Mouse (Mus musculus): ENCODE data around the gene Kif6.

Kif6 gene

GRCm38 (mm10) chr17:49839243-49839642, 224.3 kb downstream of the Kif6 start:
- no peak for DNase-seq (ENCODE audit: low read depth, low spot score)

- DNase-seq (ENCODE audit: low read depth, low spot score): no peak
These were observed 236.3 kb downstream of the Kif6 start for GRCm38 (mm10) chr17:49851210-49851609.

- DNase-seq (ENCODE audit: low read depth, low spot score): no peak
These were observed 237.2 kb downstream of the Kif6 start for GRCm38 (mm10) chr17:49852183-49852582.

GRCm38 (mm10) chr17:49855785-49856184, 240.8 kb downstream of the Kif6 start:
- DNase-seq (ENCODE audit: low read depth, low spot score): no peak

- DNase-seq (ENCODE audit: low read depth, low spot score): no peak
These were observed 245.3 kb downstream of the Kif6 start for GRCm38 (mm10) chr17:49860057-49860816.

- no peak for DNase-seq (ENCODE audit: low read depth, low spot score)
These were observed 248.7 kb downstream of the Kif6 start for GRCm38 (mm10) chr17:49863597-49863996.

- no peak for DNase-seq (ENCODE audit: low read depth, low spot score)
These were observed 250.7 kb downstream of the Kif6 start for GRCm38 (mm10) chr17:49865604-49866003.

GRCm38 (mm10) chr17:49866653-49867215, 251.8 kb downstream of the Kif6 start:
- DNase-seq (ENCODE audit: low read depth, low spot score): no peak

GRCm38 (mm10) chr17:49867321-49868137, 252.6 kb downstream of the Kif6 start:
- no peak for DNase-seq (ENCODE audit: low read depth, low spot score)

GRCm38 (mm10) chr17:49869246-49869645, 254.3 kb downstream of the Kif6 start:
- no peak for DNase-seq (ENCODE audit: low read depth, low spot score)

GRCm38 (mm10) chr17:49872305-49872704, 257.4 kb downstream of the Kif6 start:
- no peak for DNase-seq (ENCODE audit: low read depth, low spot score)

- DNase-seq (ENCODE audit: low read depth, low spot score): no peak
These were observed 259.8 kb downstream of the Kif6 start for GRCm38 (mm10) chr17:49874746-49875145.

GRCm38 (mm10) chr17:49875401-49875800, 260.5 kb downstream of the Kif6 start:
- DNase-seq (ENCODE audit: low read depth, low spot score): no peak

- peak; percentile 83 for DNase-seq (ENCODE audit: low read depth, low spot score)
These were observed 261.2 kb downstream of the Kif6 start for GRCm38 (mm10) chr17:49875939-49876651.

- DNase-seq (ENCODE audit: low read depth, low spot score): no peak
These were observed 266.2 kb downstream of the Kif6 start for GRCm38 (mm10) chr17:49880919-49881744.

GRCm38 (mm10) chr17:49881796-49882195, 266.9 kb downstream of the Kif6 start:
- DNase-seq (ENCODE audit: low read depth, low spot score): no peak

GRCm38 (mm10) chr17:49883136-49883755, 268.3 kb downstream of the Kif6 start:
- DNase-seq (ENCODE audit: low read depth, low spot score): peak; percentile 66

- DNase-seq (ENCODE audit: low read depth, low spot score): no peak
These were observed 270.1 kb downstream of the Kif6 start for GRCm38 (mm10) chr17:49885035-49885434.

- peak; percentile 82 for DNase-seq (ENCODE audit: low read depth, low spot score)
These were observed 274.7 kb downstream of the Kif6 start for GRCm38 (mm10) chr17:49889629-49890028.

GRCm38 (mm10) chr17:49890861-49891260, 275.9 kb downstream of the Kif6 start:
- no peak for DNase-seq (ENCODE audit: low read depth, low spot score)

Measured in R1 (cell line).